8 mouse cellular contexts compared by ENCODE assay signal in genomic region chr7:34798441-34799403, GRCm38 (mm10). TPM values are rescaled to one million over a fixed set of nuclear protein-coding genes. Genes with fewer than 3 reads are reported as not detected.
DNase-seq lines count a peak whose midpoint lies in the region; ATAC-seq lines count a peak whose summit lies in the region.

No protein-coding gene starts in this region.

- no peak overlapping the region for H3K4me3 ChIP-seq in liver, embryonic 12.5 days
- no peak overlapping the region for H3K4me3 ChIP-seq in hindbrain, embryonic 15.5 days
- H3K4me3 ChIP-seq in midbrain, embryonic 13.5 days (replicated peaks), result no peak overlapping the region

- no peak overlapping the region for H3K9ac ChIP-seq in liver, embryonic 12.5 days
- no peak overlapping the region for H3K9ac ChIP-seq in hindbrain, embryonic 15.5 days
- 0 out of 2 replicates have a peak overlapping the region, but pooled peaks have one; percentile 8 for H3K9ac ChIP-seq in midbrain, embryonic 13.5 days (replicated peaks)

- peaks cover 9% of the 10 kb centered on the region; the same call in 1 of the 2 replicates for H3K4me1 ChIP-seq in liver, embryonic 12.5 days
- peaks cover 26% of the 10 kb centered on the region for H3K4me1 ChIP-seq in hindbrain, embryonic 15.5 days (replicated peaks)
- peaks cover 35% of the 10 kb centered on the region for H3K4me1 ChIP-seq in midbrain, embryonic 13.5 days (replicated peaks)

- peak overlapping the region; percentile 24; the same call in 1 of the 2 replicates for H3K4me2 ChIP-seq in liver, embryonic 12.5 days
- H3K4me2 ChIP-seq in hindbrain, embryonic 15.5 days, result peak overlapping the region; percentile 32
- H3K4me2 ChIP-seq in midbrain, embryonic 13.5 days (replicated peaks), result peak overlapping the region; percentile 27

- 17% methylated on average over 11 of the region's 11 CpGs for WGBS in liver, embryonic 12.5 days (ENCODE audit: insufficient replicate concordance)
- WGBS in hindbrain, embryonic 15.5 days, result 10% methylated on average over 11 of the region's 11 CpGs
- WGBS in midbrain, embryonic 13.5 days, result 10% methylated on average over 11 of the region's 11 CpGs

- H3K27me3 ChIP-seq in liver, embryonic 12.5 days (replicated peaks), result peaks cover 29% of the 10 kb centered on the region
- H3K27me3 ChIP-seq in hindbrain, embryonic 15.5 days, result no peaks in the 10 kb centered on the region
- no peaks in the 10 kb centered on the region; the same call in 1 of the 2 replicates for H3K27me3 ChIP-seq in midbrain, embryonic 13.5 days

- H3K9me3 ChIP-seq in liver, embryonic 12.5 days (replicated peaks), result no peaks in the 10 kb centered on the region
- H3K9me3 ChIP-seq in hindbrain, embryonic 15.5 days, result no peaks in the 10 kb centered on the region
- no peaks in the 10 kb centered on the region for H3K9me3 ChIP-seq in midbrain, embryonic 13.5 days

- no peak for ATAC-seq in liver, embryonic 12.5 days
- ATAC-seq in hindbrain, embryonic 15.5 days (ENCODE audit: low FRiP score, low read depth), result no peak
- peak; percentile 55 for ATAC-seq in midbrain, embryonic 13.5 days

- H3K36me3 ChIP-seq in liver, embryonic 12.5 days, result no peaks in the 10 kb centered on the region
- no peaks in the 10 kb centered on the region for H3K36me3 ChIP-seq in hindbrain, embryonic 15.5 days
- no peaks in the 10 kb centered on the region for H3K36me3 ChIP-seq in midbrain, embryonic 13.5 days

- no peak overlapping the region for H3K27ac ChIP-seq in liver, embryonic 12.5 days
- peak overlapping the region; percentile 38; the same call in 1 of the 2 replicates for H3K27ac ChIP-seq in hindbrain, embryonic 15.5 days (replicated peaks)
- H3K27ac ChIP-seq in midbrain, embryonic 13.5 days, result peak overlapping the region; percentile 83

- no peak for DNase-seq in liver
- DNase-seq in embryo, embryonic 11 days, result peak; percentile 68
- DNase-seq in thymus, postnatal 10 days (ENCODE audit: low spot score in 2 of 2), result no peak
- DNase-seq in thymus, postnatal 4 days, result no peak
- DNase-seq in T-cell, adult 2 months (ENCODE audit: low spot score), result no peak

RNA-seq across cellular contexts. Expression of gene Chst8, which starts 13.8 kb away (rescaled TPM):
- polyA plus RNA-seq in liver, embryonic 12.5 days (2016; fragmentation: Nextera tagmentation; extraction: Ambion mirVana), result 1.2 and 1.3 TPM in 2 replicates
- 11.0 and 15.2 TPM in 2 replicates for polyA plus RNA-seq in hindbrain, embryonic 15.5 days (2015; fragmentation: Nextera tagmentation; extraction: Ambion mirVana)
- polyA plus RNA-seq in midbrain, embryonic 13.5 days (2015; fragmentation: Nextera tagmentation; extraction: Ambion mirVana), result 20.5 and 21.2 TPM in 2 replicates
